Mouse (Mus musculus) lung, embryonic 16.5 days (tissue): Measurements from ENCODE around the gene 4933427D14Rik. TPM values are rescaled to one million over a fixed set of nuclear protein-coding genes. Genes with fewer than 3 reads are reported as not detected.
A peak's percentile ranks its signal among the peaks of the same experiment; 100 is the strongest.

Experiments used
- ATAC-seq: fragments of 200-750 bp; cut with Nextera tagmentation; 2 replicates; pipeline ENCODE4 v1.8.0; 2017; ENCODE audit warnings: low read depth, mild to moderate bottlenecking, moderate library complexity
- H3K27ac ChIP-seq: fragments of 300-500 bp; sonication (generic); 2 replicates; pipeline ENCODE4 v1.5.1; 2014; ENCODE audit warnings: mild to moderate bottlenecking, control low read depth, low read length
- H3K27me3 ChIP-seq: fragments of 300-500 bp; sonication (generic); 2 replicates; pipeline ENCODE4 v1.6.1; 2014; ENCODE audit warnings: low read depth, low read length, mixed read lengths; ENCODE audit not compliant: control insufficient read depth, insufficient read depth
- H3K36me3 ChIP-seq: fragments of 300-500 bp; sonication (generic); 2 replicates; pipeline ENCODE4 v1.6.1; 2014; ENCODE audit warnings: low read length; ENCODE audit not compliant: control insufficient read depth, insufficient read depth
- H3K4me1 ChIP-seq: fragments of 300-500 bp; sonication (generic); replicated peaks from 2 replicates; pipeline ENCODE4 v1.6.1; 2014; ENCODE audit warnings: low read length, mixed read lengths; ENCODE audit not compliant: control insufficient read depth, insufficient read depth
- H3K4me2 ChIP-seq: fragments of 300-500 bp; sonication (generic); 2 replicates; pipeline ENCODE4 v1.6.1; 2014; ENCODE audit warnings: low read depth, low read length, control low read depth
- H3K4me3 ChIP-seq: fragments of 300-500 bp; sonication (generic); 2 replicates; pipeline ENCODE4 v1.5.1; 2014; ENCODE audit warnings: mild to moderate bottlenecking, low read length, control low read depth
- H3K9ac ChIP-seq: fragments of 300-500 bp; sonication (generic); 2 replicates; pipeline ENCODE4 v1.6.1; 2014; ENCODE audit warnings: low read length, control low read depth
- H3K9me3 ChIP-seq: fragments of 300-500 bp; sonication (generic); 2 replicates; pipeline ENCODE4 v1.6.1; 2016; ENCODE audit warnings: low read length; ENCODE audit not compliant: control insufficient read depth
- WGBS: fragments of 180-500 bp; shearing (Covaris S2); extraction: QIAGEN DNeasy Blood & Tissue Kit; methylation state at CpG from one replicate; pipeline ENCODE4 v1.1.7; 2014; 5-methylcytosine and 5-hydroxymethylcytosine counted together
- polyA plus RNA-seq: library from polyadenylated mRNA; unstranded; fragments of >200 nt; fragmentation: Nextera tagmentation; extraction: Ambion mirVana; gene quantifications from 2 replicates; pipeline ENCODE4 v1.2.1, GENCODE M21; 2015

Gene 4933427D14Rik
- polyA plus RNA-seq, 1 experiment from 2014 or later: 16.1 TPM

DNA sequence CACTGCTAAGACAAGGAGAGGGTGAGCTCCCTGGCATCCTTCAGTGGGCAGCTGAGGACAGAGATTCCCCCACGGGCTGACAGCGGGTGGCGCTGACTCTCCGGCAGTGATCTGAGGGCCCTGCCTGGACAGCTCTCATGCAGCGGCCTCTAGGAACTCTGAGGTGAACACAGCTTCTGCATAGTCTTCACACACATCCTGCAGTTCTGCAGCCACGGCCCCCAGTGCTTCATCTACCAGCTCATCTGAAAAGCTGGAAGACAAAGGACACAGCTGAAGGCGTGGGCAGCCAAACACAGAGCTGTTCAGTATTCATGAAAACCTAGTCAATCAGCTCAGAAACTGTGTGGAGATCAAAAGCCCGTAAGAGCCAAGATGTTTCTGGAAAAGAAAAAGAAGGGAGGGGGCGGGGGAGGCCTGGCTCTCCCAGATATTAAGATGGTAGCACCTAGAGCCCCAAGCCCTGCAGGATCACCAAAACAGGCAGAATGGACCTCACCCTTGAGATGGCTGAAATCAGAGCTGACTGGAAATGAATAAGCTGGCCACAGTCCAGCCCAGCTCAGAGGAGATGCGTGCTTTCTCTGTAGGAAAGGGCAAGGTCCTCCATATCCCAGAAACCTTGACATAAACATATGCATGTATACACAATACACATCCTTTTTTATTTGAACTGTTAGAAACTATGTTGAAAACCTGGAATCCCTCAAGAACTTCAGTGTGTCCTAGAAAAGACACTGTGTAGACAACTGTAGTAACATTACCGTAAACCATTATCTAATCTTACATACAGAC lies 51.9 kb downstream of the 4933427D14Rik start:
- no peak for ATAC-seq
- no peaks in the 10 kb centered on the region for H3K27me3 ChIP-seq
- no peaks in the 10 kb centered on the region for H3K9me3 ChIP-seq
- H3K4me2 ChIP-seq: no peak overlapping the region
- H3K9ac ChIP-seq: no peak overlapping the region
- no peak overlapping the region for H3K4me3 ChIP-seq
- peaks cover 15% of the 10 kb centered on the region; the same call in 1 of the 2 replicates for H3K36me3 ChIP-seq
- H3K27ac ChIP-seq: no peak overlapping the region
- WGBS: 69% methylated on average over 11 of the region's 11 CpGs
- no peaks in the 10 kb centered on the region; the same call in 1 of the 2 replicates for H3K4me1 ChIP-seq

DNA sequence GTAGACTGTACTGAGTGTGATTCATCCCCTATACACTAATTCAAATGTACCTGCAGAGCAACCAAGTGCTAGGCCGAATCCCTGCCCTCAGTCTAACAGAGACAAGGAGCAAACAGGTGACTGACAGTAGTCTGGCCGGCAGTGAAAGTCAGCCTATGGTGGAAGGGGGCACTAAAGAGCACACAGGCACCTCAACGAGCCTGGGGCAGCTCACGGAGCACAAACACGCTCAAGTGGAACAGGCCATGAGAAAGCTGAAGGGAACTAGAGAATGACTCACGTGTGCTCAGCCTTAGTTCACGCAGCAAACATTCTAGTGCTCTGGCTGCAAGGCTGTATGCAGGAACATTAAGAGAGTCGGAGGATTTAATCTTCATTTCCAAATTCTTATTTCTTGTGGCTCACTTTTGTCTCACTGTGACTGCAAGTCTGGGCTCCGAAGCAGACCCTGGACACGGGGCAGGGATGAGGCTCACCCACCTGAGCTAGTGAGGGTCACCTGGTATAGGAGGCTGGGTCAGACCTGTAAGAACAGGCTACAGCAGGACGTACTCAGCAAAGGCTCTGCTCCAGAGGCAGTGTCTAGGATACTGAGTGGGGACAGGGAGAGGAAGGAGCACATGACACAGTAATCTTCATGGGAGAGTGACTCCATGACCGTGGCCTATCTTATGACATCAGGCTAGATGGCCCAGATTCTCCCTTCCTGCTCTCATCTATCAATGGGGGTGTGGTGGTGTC lies 54.0 kb downstream of the 4933427D14Rik start:
- H3K9me3 ChIP-seq: no peaks in the 10 kb centered on the region

DNA sequence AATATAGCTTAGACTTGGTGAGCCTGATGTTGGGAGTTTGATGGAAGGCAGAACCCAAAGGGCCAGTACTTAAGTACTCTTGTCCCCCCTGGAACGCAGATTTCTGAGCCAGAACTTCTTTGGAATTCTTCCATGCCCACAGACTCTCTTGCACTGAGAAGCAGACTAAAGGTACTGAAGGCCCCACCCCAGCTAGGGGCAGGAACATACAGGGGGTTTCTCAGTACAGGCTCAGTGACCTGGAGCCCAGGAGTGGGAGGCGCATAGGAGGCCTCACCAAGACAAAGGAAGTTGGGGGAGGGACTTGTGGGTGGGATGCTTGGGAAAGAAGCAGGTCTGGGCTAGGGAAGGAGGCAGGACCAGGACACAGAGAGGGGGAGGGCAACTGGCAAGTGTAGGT lies 56.1 kb downstream of the 4933427D14Rik start:
- H3K9ac ChIP-seq: no peak overlapping the region
- 52% methylated on average over 2 of the region's 2 CpGs for WGBS
- H3K4me3 ChIP-seq: no peak overlapping the region
- no peak overlapping the region for H3K4me2 ChIP-seq
- H3K4me1 ChIP-seq: no peaks in the 10 kb centered on the region; the same call in 1 of the 2 replicates
- no peaks in the 10 kb centered on the region for H3K27me3 ChIP-seq
- H3K27ac ChIP-seq: peak overlapping the region; percentile 83
- no peaks in the 10 kb centered on the region for H3K9me3 ChIP-seq
- peaks cover 10% of the 10 kb centered on the region; the same call in 1 of the 2 replicates for H3K36me3 ChIP-seq
- ATAC-seq: peak; percentile 90

More for the DNA sequence above, 54.0 kb downstream of the 4933427D14Rik start:
- H3K27me3 ChIP-seq: no peaks in the 10 kb centered on the region
- no peaks in the 10 kb centered on the region; the same call in 1 of the 2 replicates for H3K4me1 ChIP-seq
- H3K36me3 ChIP-seq: peaks cover 14% of the 10 kb centered on the region; the same call in 1 of the 2 replicates
- no peak overlapping the region for H3K4me2 ChIP-seq
- H3K27ac ChIP-seq: no peak overlapping the region
- no peak; the same call in 1 of the 2 replicates for ATAC-seq
- no peak overlapping the region; the same call in 1 of the 2 replicates for H3K9ac ChIP-seq
- 74% methylated on average over 12 of the region's 12 CpGs for WGBS
- H3K4me3 ChIP-seq: no peak overlapping the region

DNA sequence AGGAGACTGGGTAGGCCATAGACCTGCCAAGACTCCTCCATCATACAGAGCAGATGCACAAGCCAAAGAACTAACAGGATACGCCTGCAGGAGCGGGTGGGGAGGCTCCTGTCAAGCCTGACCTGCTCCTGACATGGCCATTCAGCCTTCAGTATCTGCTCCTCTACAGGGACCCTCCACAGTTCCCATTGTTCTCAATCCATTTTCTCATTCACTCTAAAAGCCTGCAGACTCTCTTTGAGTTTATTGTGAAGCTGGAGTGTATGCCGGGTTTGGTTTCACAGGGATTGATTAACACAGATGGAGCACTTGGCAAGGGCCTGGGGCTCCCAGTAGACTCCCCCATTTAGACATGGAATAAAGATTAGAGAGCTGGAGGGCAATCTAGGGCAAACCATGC lies 59.3 kb downstream of the 4933427D14Rik start:
- no peak overlapping the region for H3K4me3 ChIP-seq
- no peak for ATAC-seq
- 50% methylated on average over 3 of the region's 3 CpGs for WGBS
- H3K9ac ChIP-seq: no peak overlapping the region
- peaks cover 3% of the 10 kb centered on the region; the same call in 1 of the 2 replicates for H3K4me1 ChIP-seq
- no peak overlapping the region for H3K27ac ChIP-seq
- H3K9me3 ChIP-seq: no peaks in the 10 kb centered on the region
- no peak overlapping the region for H3K4me2 ChIP-seq
- H3K36me3 ChIP-seq: no peaks in the 10 kb centered on the region
- H3K27me3 ChIP-seq: no peaks in the 10 kb centered on the region

DNA sequence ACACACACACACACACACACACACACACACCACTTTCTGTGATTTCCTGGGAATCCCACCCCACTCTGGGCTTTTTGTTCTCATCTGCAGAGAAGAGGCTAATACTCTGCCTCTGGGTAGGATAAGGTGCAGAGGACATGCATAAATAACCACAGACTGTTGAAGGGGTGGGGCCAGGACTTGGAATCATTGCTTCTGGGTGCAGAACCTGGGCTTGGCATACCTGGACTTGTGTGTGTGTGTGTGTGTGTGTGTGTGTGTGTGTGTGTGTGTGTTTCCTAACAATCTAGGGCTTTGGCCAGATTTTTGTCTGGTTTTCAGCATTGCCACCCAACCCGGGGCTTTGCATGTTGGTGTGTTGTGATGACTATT lies 61.4 kb downstream of the 4933427D14Rik start:
- Histone ChIP-seq H3K4me1 (0 out of 2 replicates have a peak, but pooled peaks cover 3% of the 10 kb centered on the region), H3K27me3 (no peaks in the 10 kb centered on the region), H3K27ac (peak overlapping the region; percentile 65), H3K4me3 (no peak overlapping the region), H3K36me3 (no peaks in the 10 kb centered on the region), H3K9ac (no peak overlapping the region), H3K9me3 (no peaks in the 10 kb centered on the region), H3K4me2 (no peak overlapping the region)
- 0 out of 2 replicates have a peak, but pooled peaks have one; percentile 27 for ATAC-seq
- 84% methylated on average over 1 of the region's 1 CpGs for WGBS

DNA sequence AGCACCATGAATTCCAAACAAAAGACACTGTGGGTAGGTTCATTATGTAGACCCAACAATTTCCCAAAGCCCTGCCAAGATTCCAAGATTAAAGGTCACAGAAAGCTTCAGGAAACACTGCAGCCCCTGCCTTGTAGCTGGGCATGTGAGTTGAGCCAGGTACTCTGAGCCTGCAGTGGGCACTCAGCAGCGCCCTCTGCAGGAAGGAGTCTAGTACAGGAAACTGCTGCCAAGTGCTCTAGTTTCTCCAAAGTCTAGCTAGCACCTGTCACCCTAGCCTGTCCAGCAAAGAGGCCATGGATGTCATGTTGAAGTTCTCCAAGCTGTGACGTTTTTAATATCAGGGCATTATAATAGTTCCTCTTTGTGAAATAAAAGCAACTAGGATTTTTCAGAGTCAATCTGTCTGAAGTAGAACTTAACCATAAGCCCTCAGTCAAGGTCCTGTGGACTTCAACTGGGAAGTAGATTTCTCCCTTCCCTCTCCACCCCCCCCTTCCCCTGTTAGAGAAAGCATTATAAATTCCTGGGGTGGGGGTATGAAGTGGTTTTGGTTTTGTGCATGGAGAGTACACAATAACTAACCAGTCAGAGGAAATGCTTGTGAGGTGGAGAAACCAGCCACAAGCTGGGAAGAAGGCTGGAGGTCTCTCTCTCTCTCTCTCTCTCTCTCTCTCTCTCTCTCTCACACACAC lies 61.9 kb downstream of the 4933427D14Rik start:
- Histone ChIP-seq H3K9ac (no peak overlapping the region), H3K4me3 (no peak overlapping the region), H3K9me3 (no peaks in the 10 kb centered on the region), H3K4me1 (0 out of 2 replicates have a peak, but pooled peaks cover 3% of the 10 kb centered on the region), H3K4me2 (no peak overlapping the region), H3K27ac (peak overlapping the region; percentile 65), H3K36me3 (no peaks in the 10 kb centered on the region), H3K27me3 (no peaks in the 10 kb centered on the region)
- ATAC-seq: peak; percentile 72
- 11% methylated on average over 2 of the region's 2 CpGs for WGBS

DNA sequence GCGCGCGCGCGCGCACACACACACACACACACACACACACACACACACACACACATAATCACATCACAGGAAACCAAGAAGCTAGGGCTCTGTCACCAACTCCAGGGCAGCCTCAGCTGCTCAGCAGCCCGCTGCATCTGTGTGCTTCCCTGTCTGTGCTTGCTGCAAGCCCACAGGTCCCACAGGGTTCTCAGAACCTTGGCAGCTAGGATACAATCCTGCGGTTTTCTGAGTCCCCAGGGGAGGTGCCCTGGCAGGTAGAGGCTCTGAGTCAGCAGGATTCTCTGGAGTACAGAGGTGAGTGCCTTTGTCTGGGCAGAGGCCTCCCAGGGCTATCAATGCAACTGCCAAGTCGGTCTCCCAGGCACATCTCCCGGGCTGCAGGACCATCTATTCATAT lies 64.4 kb downstream of the 4933427D14Rik start:
- 50% methylated on average over 10 of the region's 10 CpGs for WGBS
- Histone ChIP-seq H3K4me2 (no peak overlapping the region), H3K36me3 (no peaks in the 10 kb centered on the region), H3K4me3 (no peak overlapping the region), H3K9ac (no peak overlapping the region), H3K27me3 (no peaks in the 10 kb centered on the region), H3K27ac (peak overlapping the region; percentile 40), H3K4me1 (0 out of 2 replicates have a peak, but pooled peaks cover 3% of the 10 kb centered on the region), H3K9me3 (no peaks in the 10 kb centered on the region)
- ATAC-seq: peak; percentile 47

DNA sequence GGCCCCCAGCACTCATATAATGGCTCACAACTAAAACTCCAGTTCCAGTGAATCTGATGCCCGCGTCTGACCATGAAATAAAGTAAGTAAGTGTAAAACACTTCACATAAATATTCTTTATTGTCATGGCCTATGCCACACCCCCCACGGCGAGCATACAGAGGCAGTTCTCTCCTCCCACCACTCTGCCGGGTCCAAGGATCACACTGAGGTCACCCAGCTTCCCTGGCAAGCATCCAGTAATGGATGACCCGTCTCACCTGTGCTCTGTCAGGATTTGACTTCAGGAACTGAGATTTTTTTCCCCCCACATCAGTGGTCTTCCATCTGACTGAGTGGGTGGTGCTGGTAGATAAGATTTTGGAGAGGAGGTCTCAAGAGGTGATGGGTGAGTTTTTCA lies 67.1 kb downstream of the 4933427D14Rik start:
- Histone ChIP-seq H3K9me3 (no peaks in the 10 kb centered on the region), H3K9ac (no peak overlapping the region), H3K27ac (no peak overlapping the region), H3K4me3 (no peak overlapping the region), H3K27me3 (peaks cover 9% of the 10 kb centered on the region), H3K4me2 (no peak overlapping the region), H3K36me3 (no peaks in the 10 kb centered on the region), H3K4me1 (0 out of 2 replicates have a peak, but pooled peaks cover 4% of the 10 kb centered on the region)
- ATAC-seq: no peak
- WGBS: 33% methylated on average over 6 of the region's 6 CpGs
